Mouse (Mus musculus): Measurements from ENCODE around the gene Dvl3.

GRCm38 (mm10) chr16:20537601-20538320 lies 21.0 kb downstream of the Dvl3 start:
- TF ChIP-seq CTCF (IDR thresholded peaks at IDR 0.05; ENCODE audit: insufficient read depth, low read depth, low read length) (no peak), POLR2A (IDR thresholded peaks at IDR 0.05; ENCODE audit: insufficient read depth, low read depth, low read length) (no peak)
